Mouse (Mus musculus) limb, embryonic 15.5 days (tissue): ENCODE data around the gene Negr1. TPM values are rescaled to one million over a fixed set of nuclear protein-coding genes. Genes with fewer than 3 reads are reported as not detected.
A peak's percentile ranks its signal among the peaks of the same experiment; 100 is the strongest.

Source experiments
- ATAC-seq: fragments of 200-750 bp; cut with Nextera tagmentation; 2 replicates; pipeline ENCODE4 v1.8.0; 2017; ENCODE audit warnings: low read depth, moderate TSS enrichment; ENCODE audit not compliant: insufficient number of reproducible peaks, low FRiP score, low TSS enrichment
- H3K27ac ChIP-seq: fragments of 300-500 bp; sonication (generic); 2 replicates; pipeline ENCODE4 v1.5.1; 2015; ENCODE audit warnings: moderate library complexity, mild to moderate bottlenecking, inconsistent platforms
- H3K27me3 ChIP-seq: fragments of 300-500 bp; sonication (generic); 2 replicates; pipeline ENCODE4 v1.6.1; 2015; ENCODE audit warnings: inconsistent platforms
- H3K36me3 ChIP-seq: fragments of 300-500 bp; sonication (generic); 2 replicates; pipeline ENCODE4 v1.6.1; 2015; ENCODE audit warnings: inconsistent platforms
- H3K4me1 ChIP-seq: fragments of 300-500 bp; sonication (generic); 2 replicates; pipeline ENCODE4 v1.6.1; 2015; ENCODE audit warnings: inconsistent platforms
- H3K4me2 ChIP-seq: fragments of 300-500 bp; sonication (generic); 2 replicates; pipeline ENCODE4 v1.6.1; 2015; ENCODE audit warnings: mild to moderate bottlenecking, inconsistent platforms
- H3K4me3 ChIP-seq: fragments of 300-500 bp; sonication (generic); 2 replicates; pipeline ENCODE4 v1.5.1; 2015; ENCODE audit warnings: mild to moderate bottlenecking, inconsistent platforms
- H3K9ac ChIP-seq: fragments of 300-500 bp; sonication (generic); 2 replicates; pipeline ENCODE4 v1.6.1; 2015; ENCODE audit warnings: inconsistent platforms
- H3K9me3 ChIP-seq: fragments of 300-500 bp; sonication (generic); 2 replicates; pipeline ENCODE4 v1.6.1; 2016; ENCODE audit warnings: inconsistent platforms
- WGBS: fragments of 180-500 bp; shearing (Covaris S2); methylation state at CpG from one replicate; pipeline ENCODE4 v1.1.7; 2015; 5-methylcytosine and 5-hydroxymethylcytosine counted together
- polyA plus RNA-seq: library from polyadenylated mRNA; unstranded; fragments of >200 nt; fragmentation: Nextera tagmentation; extraction: Ambion mirVana; gene quantifications from 2 replicates; pipeline ENCODE4 v1.2.1, GENCODE M21; 2015

The Negr1 gene
- polyA plus RNA-seq: 5.8 and 6.8 TPM in 2 replicates

DNA sequence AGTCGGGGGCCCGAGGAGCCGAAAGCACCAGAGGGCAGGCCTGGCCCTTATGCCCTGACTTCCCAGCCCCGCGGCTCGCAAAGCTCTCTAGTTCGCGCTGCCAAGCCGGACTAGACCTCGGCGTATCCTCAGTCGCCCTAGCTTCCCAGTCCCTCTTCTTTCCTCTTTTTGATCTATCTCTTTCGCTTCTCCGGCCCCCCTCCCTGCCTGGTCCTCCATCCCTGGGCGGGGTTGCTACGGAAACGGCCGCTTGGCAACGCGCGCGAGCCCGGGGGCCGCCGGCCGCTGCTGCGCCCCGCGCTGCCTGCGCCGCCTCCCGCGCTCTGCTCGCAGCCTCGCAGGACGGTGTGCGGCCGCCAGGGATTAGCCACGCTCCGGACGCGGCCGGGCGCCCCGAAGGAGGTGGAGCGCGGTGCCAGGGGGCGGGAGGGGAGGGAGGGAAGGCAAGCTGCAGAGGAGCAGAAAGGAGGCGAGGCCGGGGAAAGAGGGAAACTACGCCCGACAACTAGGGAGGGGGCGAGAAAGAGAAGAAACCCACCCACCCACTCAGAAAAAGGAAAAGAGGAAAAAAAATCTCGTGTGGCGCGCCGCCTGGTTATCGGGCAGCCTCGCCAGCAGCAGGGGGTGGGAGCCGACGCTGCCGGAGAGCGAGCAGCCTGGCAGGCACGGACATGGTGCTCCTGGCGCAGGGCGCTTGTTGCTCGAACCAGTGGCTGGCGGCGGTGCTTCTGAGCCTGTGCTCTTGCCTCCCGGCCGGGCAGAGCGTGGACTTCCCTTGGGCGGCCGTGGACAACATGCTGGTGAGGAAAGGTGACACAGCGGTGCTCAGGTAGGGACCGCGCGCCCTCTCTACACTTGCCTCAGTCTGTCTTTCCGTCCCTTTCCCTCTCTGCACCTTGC is at the start of gene Negr1:
TSS of gene Negr1 (plus strand) at position 271 of the 900 bp plus-strand sequence.
- H3K27me3 ChIP-seq: peaks cover 24% of the 10 kb centered on the region

DNA sequence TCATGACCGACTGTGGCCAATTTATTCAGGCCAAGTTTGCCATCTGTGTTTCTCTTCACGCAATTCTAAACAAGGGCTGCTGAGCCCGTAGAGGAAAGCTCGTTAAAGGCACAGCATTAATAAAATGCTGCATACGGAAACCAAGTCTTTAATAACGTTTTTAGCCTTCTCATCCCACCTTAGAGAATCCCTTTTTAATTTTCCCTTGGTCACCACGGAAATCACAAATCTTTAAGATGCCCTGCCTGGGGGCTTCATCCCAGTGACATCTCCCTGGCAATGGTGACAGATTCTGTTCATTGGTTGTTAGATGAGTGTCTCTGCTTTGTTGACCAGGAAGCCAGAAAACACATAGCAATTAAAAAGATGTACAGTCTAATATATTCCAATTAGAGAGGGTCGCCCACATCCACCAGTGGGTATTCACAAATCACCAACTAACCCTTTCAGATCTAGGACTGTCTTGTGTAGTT is 35.1 kb upstream of the Negr1 start:
- Histone ChIP-seq H3K4me2 (no peak overlapping the region), H3K4me3 (no peak overlapping the region), H3K9me3 (no peaks in the 10 kb centered on the region), H3K9ac (no peak overlapping the region), H3K4me1 (no peaks in the 10 kb centered on the region), H3K27ac (no peak overlapping the region), H3K36me3 (no peaks in the 10 kb centered on the region), H3K27me3 (no peaks in the 10 kb centered on the region)
- WGBS: 35% methylated on average over 8 of the region's 8 CpGs
- no peak for ATAC-seq

More for the DNA sequence above, at the start of gene Negr1:
- Histone ChIP-seq H3K4me2 (peak within 1 kb of the TSS; percentile 90), H3K4me1 (peaks cover 24% of the 10 kb centered on the region), H3K27ac (peak within 1 kb of the TSS; percentile 87), H3K36me3 (no peaks in the 10 kb centered on the region), H3K9me3 (no peaks in the 10 kb centered on the region), H3K4me3 (peak within 1 kb of the TSS; percentile 63), H3K9ac (peak within 1 kb of the TSS; percentile 18)
- WGBS: under 1% methylated on average over 77 of the region's 79 CpGs
- ATAC-seq: peak; percentile 33

DNA sequence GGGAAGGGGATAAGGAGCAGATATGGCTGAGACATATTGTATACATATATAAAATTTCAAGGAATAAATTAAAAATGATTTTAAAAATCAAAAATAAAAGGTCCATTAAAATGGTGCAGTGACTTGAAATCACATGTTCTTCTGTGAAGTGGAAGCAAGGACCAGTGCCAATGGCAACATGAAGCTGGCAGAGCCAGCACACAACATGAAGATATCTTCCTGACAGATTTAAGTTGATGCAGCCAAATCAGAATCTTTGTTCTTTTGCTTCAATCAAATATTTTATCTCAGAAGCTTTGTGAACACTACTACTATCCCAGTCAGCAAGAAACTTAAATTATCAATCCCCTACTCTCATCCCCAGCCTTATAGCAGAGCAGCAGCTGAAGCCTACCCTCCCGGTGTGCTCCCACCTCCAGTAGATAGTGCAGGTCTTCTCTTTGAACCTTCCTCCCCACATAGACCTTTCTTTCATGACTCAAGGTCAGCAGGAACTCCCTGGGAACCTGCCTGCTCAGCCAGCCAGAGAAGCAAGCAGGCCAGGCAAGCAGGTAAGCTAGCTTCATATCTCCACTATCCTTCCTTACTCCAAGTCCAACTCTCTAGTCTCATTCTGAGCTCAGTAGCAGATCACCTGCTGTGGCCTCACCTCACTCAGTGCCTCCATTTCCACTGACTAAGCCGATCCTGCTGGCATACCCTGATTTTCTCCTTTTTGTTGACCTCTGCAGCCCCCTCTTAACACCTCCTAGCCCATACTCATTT is 34.2 kb upstream of the Negr1 start:
- no peak overlapping the region for H3K27ac ChIP-seq
- no peaks in the 10 kb centered on the region for H3K4me1 ChIP-seq
- H3K9ac ChIP-seq: no peak overlapping the region
- no peaks in the 10 kb centered on the region for H3K36me3 ChIP-seq
- no peaks in the 10 kb centered on the region for H3K27me3 ChIP-seq
- H3K9me3 ChIP-seq: no peaks in the 10 kb centered on the region
- H3K4me3 ChIP-seq: no peak overlapping the region
- no peak for ATAC-seq
- H3K4me2 ChIP-seq: no peak overlapping the region
- WGBS: 82% methylated on average over 2 of the region's 2 CpGs

DNA sequence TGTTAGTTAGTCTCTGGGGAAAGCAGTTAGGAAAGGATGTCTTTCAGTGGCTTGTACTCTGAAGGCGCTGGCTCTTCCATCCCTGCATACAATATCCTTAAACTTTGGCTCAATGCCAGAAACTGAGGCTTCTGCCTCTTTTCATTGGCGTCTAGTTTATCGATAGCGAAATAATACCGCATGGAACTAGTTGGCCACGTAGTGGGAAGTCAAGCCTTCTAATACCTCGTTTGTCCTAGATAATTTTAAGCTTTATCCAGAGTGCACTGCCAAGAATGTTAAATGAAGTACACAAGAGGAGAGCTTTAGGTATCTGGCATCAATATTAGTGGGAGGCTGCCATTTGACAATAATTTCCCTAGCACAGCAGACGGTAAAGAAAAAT is 2.2 kb upstream of the Negr1 start:
- no peak overlapping the region for H3K4me3 ChIP-seq
- H3K36me3 ChIP-seq: no peaks in the 10 kb centered on the region
- ATAC-seq: no peak
- H3K9me3 ChIP-seq: no peaks in the 10 kb centered on the region
- H3K4me2 ChIP-seq: peak overlapping the region; percentile 90; the same call in 1 of the 2 replicates
- H3K27ac ChIP-seq: no peak overlapping the region
- WGBS: 21% methylated on average over 8 of the region's 8 CpGs
- peaks cover 24% of the 10 kb centered on the region for H3K27me3 ChIP-seq
- H3K4me1 ChIP-seq: peaks cover 24% of the 10 kb centered on the region
- H3K9ac ChIP-seq: no peak overlapping the region

DNA sequence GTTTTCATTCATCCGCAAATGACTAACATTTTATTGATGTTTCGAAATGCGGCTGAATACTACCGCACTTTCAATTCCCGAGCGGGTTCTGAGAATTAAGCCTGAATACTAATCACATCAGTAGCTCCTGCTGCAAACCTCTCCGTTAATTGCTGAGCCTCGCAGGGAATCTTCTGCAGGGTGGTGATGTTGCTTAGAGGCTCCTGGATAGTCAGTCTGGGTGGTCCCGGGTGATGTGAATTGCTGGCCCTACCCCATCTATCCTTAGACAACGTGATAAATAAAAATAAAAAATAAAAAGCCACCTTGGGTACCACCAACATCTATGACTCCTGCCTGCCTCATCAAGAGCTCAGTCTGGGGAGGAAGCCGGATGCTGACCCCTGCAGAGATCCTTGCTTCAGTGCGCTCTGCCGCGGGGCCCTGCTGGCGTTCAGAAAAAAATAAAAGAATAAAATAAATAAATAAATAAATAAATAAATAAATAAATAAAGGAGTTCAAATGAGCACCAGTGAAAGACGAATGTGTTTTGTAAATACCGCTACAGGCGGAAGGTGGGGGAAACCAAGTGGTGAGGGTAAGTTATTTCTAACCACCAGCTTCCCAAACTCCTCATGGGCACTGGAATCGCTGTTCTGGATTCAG is 1.6 kb upstream of the Negr1 start:
- H3K27ac ChIP-seq: no peak overlapping the region
- H3K9ac ChIP-seq: no peak overlapping the region
- no peaks in the 10 kb centered on the region for H3K9me3 ChIP-seq
- WGBS: 4% methylated on average over 19 of the region's 19 CpGs
- peaks cover 24% of the 10 kb centered on the region for H3K27me3 ChIP-seq
- peak overlapping the region; percentile 90 for H3K4me2 ChIP-seq
- no peak for ATAC-seq
- H3K36me3 ChIP-seq: no peaks in the 10 kb centered on the region
- peak overlapping the region; percentile 63 for H3K4me3 ChIP-seq
- H3K4me1 ChIP-seq: peaks cover 24% of the 10 kb centered on the region

DNA sequence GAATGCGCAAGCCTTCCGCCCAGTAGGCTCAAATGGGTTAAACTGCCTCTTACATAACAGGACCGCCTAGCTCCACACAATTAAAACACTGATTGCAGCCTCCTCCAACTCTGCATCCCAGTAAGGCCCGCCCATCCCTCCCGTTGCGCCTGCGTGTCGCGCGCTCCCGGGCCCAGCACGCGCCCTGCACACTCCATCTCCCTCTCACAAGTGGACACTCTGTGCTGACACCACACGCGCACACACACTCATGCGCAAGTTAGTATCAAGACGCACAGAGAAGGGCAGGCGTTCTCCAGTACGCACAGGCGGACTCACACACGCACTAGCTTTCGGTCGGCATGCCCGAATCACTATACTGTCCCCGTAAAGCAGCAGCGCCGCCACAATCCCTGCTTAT is 828 bp upstream of the Negr1 start:
- Histone ChIP-seq H3K9ac (no peak overlapping the region; the same call in 1 of the 2 replicates), H3K4me1 (peaks cover 24% of the 10 kb centered on the region), H3K36me3 (no peaks in the 10 kb centered on the region), H3K9me3 (no peaks in the 10 kb centered on the region), H3K27ac (peak overlapping the region; percentile 85), H3K27me3 (peaks cover 24% of the 10 kb centered on the region), H3K4me2 (peak overlapping the region; percentile 90), H3K4me3 (peak overlapping the region; percentile 63)
- under 1% methylated on average over 27 of the region's 27 CpGs for WGBS
- ATAC-seq: peak; percentile 79

DNA sequence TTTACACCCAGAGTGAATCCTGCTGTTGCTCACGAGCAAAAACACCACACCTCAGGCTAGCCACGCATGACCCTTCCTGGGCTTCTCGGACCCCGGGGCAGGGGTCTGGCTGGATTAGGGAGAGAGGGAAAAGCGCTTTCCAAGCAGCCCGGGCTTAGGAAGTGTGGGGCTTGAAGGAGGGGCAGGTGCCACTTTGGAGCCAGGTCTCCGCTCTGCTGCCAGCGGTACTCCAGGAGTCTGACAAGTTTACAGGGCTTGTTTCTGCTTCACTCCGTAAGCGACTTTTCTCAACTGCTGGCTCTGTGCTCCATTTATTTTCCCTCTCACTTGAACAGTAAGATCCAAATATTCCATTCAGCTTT is 811 bp downstream of the Negr1 start:
- Histone ChIP-seq H3K4me3 (peak overlapping the region; percentile 63), H3K9ac (peak overlapping the region; percentile 18), H3K4me1 (peaks cover 24% of the 10 kb centered on the region), H3K36me3 (no peaks in the 10 kb centered on the region), H3K27me3 (peaks cover 24% of the 10 kb centered on the region), H3K27ac (peak overlapping the region; percentile 87), H3K4me2 (peak overlapping the region; percentile 90), H3K9me3 (no peaks in the 10 kb centered on the region)
- WGBS: 0% methylated on average over 10 of the region's 10 CpGs
- no peak for ATAC-seq

DNA sequence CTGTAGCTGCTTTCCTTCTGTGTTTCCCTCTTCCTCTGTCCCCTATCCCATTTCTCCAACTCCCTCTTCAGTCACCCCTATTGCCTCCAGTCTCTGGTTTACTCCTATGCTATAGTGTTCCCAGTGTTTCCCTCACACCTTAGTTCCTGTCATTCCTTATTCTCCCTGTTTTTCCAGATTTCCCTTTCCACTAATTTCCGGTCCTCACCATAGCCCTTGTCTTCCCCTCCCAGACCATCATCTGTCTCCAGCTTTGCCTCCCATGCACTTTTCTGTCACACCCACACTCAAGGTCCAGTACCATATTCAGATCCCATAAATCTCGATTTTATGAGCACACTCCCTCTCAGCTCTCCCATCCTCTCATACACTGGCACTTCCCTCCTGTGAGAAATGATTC is 1.2 kb downstream of the Negr1 start:
- 18% methylated on average over 2 of the region's 2 CpGs for WGBS
- no peaks in the 10 kb centered on the region for H3K36me3 ChIP-seq
- peak overlapping the region; percentile 90 for H3K4me2 ChIP-seq
- H3K4me1 ChIP-seq: peaks cover 24% of the 10 kb centered on the region
- H3K27ac ChIP-seq: no peak overlapping the region
- H3K9me3 ChIP-seq: no peaks in the 10 kb centered on the region
- peak overlapping the region; percentile 63 for H3K4me3 ChIP-seq
- peaks cover 24% of the 10 kb centered on the region for H3K27me3 ChIP-seq
- ATAC-seq: no peak
- H3K9ac ChIP-seq: no peak overlapping the region

DNA sequence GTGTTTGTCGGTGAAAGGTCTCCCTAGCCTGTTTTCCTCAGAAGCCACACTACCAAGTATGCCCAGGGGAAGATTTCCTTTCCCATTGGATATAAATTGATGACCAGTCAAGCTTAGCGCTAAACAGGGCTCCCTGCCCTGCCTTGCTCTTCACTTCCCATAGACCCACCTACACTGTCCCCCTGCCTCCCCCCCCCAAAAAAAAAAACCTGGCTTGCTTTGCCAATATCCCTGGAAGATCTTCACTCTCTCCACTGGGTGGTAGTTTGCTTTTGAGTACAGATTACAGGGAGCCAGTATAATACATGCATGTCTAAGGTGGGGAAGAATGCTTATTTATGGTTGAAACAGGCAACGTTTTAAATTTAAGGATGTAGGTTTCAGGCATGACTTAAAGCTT is 1.8 kb downstream of the Negr1 start:
- H3K9ac ChIP-seq: no peak overlapping the region
- peak overlapping the region; percentile 63; the same call in 1 of the 2 replicates for H3K4me3 ChIP-seq
- H3K27me3 ChIP-seq: peaks cover 24% of the 10 kb centered on the region
- H3K9me3 ChIP-seq: no peaks in the 10 kb centered on the region
- no peaks in the 10 kb centered on the region for H3K36me3 ChIP-seq
- peaks cover 24% of the 10 kb centered on the region for H3K4me1 ChIP-seq
- WGBS: 10% methylated on average over 3 of the region's 3 CpGs
- H3K27ac ChIP-seq: no peak overlapping the region
- ATAC-seq: no peak
- H3K4me2 ChIP-seq: peak overlapping the region; percentile 90

DNA sequence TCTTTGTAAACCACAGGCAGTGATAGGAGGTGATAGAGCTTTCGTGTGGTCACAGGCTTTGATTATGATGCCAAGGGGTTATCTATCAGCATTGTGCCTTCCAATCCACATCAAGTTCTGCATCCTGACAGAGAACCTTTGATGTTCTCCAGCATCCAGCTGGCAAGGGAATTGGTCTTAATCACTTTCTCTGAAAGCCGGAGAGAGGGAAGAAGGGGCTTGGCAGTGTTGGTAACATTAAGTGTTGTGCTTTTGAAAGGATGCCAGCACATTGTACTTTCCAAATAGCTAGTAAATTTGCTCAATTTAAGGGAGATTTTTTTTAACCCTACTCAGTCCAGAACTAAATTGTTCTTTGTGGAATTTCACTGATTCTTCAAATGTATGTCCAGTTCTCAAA is 11.9 kb downstream of the Negr1 start:
- WGBS: 24% methylated on average over 2 of the region's 2 CpGs

DNA sequence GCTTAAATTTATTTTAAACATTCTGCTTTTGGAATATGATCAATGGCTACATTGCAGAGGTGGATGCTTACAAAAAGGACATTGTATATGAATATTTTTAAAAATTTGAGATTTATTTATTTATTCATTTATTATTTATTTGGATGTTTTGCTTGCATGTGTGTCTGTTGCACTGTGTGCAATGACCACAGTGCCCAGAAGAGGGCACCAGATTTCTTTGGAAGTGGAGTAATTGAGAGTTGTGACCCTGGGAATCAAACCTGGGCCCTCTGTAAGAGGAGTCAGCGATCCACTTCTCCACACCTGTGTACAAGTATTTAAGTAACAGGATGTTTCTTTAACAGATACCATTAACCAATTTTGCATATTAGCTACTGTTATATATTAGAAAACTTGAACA is 14.7 kb downstream of the Negr1 start:
- H3K4me3 ChIP-seq: no peak overlapping the region
- H3K36me3 ChIP-seq: no peaks in the 10 kb centered on the region
- no peak for ATAC-seq
- H3K27ac ChIP-seq: no peak overlapping the region
- H3K4me2 ChIP-seq: no peak overlapping the region
- no peaks in the 10 kb centered on the region for H3K27me3 ChIP-seq
- no peak overlapping the region for H3K9ac ChIP-seq
- H3K9me3 ChIP-seq: no peaks in the 10 kb centered on the region
- H3K4me1 ChIP-seq: no peaks in the 10 kb centered on the region
- WGBS: 83% methylated on average over 1 of the region's 1 CpGs

More for the DNA sequence above, 11.9 kb downstream of the Negr1 start:
- no peak overlapping the region for H3K9ac ChIP-seq
- no peak overlapping the region for H3K4me3 ChIP-seq
- H3K27me3 ChIP-seq: no peaks in the 10 kb centered on the region
- H3K9me3 ChIP-seq: no peaks in the 10 kb centered on the region
- H3K4me2 ChIP-seq: no peak overlapping the region
- no peaks in the 10 kb centered on the region for H3K36me3 ChIP-seq
- no peak for ATAC-seq
- no peak overlapping the region for H3K27ac ChIP-seq
- no peaks in the 10 kb centered on the region for H3K4me1 ChIP-seq
